Mouse (Mus musculus) liver, adult 2 months (tissue): ENCODE results near the gene Fam216a. TPM values are rescaled to one million over a fixed set of nuclear protein-coding genes. Genes with fewer than 3 reads are reported as not detected.
"Not testable (repeated sequence)": the region's sequence is repeated elsewhere in the genome, so short reads cannot be mapped to it uniquely, and the experiment has no call there.

Experiments
- DNase-seq: peaks from one replicate; pipeline ENCODE4 v3.0.0-alpha.2; 2011; ENCODE audit warnings: low read depth, low spot score; ENCODE audit errors: extremely low read depth
- H3K27ac ChIP-seq: fragments of 200-500 bp; replicated peaks from 2 replicates; pipeline ENCODE4 v1.5.1; 2012; ENCODE audit warnings: low read depth, mild to moderate bottlenecking, control low read depth, inconsistent platforms, low read length; ENCODE audit not compliant: insufficient read depth
- H3K27me3 ChIP-seq: fragments of 200-500 bp; 2 replicates; pipeline ENCODE4 v1.6.1; 2012; ENCODE audit warnings: mild to moderate bottlenecking, moderate library complexity, low read length, inconsistent platforms; ENCODE audit not compliant: control insufficient read depth, insufficient read depth
- H3K36me3 ChIP-seq: fragments of 200-500 bp; 2 replicates; pipeline ENCODE4 v1.6.1; 2012; ENCODE audit warnings: low read length, inconsistent platforms; ENCODE audit not compliant: control insufficient read depth, insufficient read depth
- H3K4me1 ChIP-seq: fragments of 200-500 bp; 2 replicates; pipeline ENCODE4 v1.6.1; 2011; ENCODE audit warnings: low read length; ENCODE audit not compliant: control insufficient read depth, insufficient read depth
- H3K4me3 ChIP-seq: fragments of 200-500 bp; 2 replicates; pipeline ENCODE4 v1.5.1; 2011; ENCODE audit warnings: low read depth, mild to moderate bottlenecking, control low read depth, low read length, moderate library complexity; ENCODE audit not compliant: insufficient read depth
- H3K79me2 ChIP-seq: fragments of 200-500 bp; 2 replicates; pipeline ENCODE4 v1.6.1; 2012; ENCODE audit warnings: inconsistent platforms, mild to moderate bottlenecking, low read length, moderate library complexity; ENCODE audit not compliant: control insufficient read depth, insufficient read depth
- H3K9ac ChIP-seq: fragments of 200-500 bp; 2 replicates; pipeline ENCODE4 v1.6.1; 2012; ENCODE audit warnings: low read depth, mild to moderate bottlenecking, control low read depth, inconsistent platforms, low read length
- CTCF ChIP-seq: fragments of 200-500 bp; IDR thresholded peaks from 2 replicates; pipeline ENCODE4 v1.5.1; 2011; ENCODE audit warnings: low read depth, low read length, control low read depth
- POLR2A ChIP-seq: fragments of 200-500 bp; IDR thresholded peaks from 2 replicates; pipeline ENCODE4 v1.6.1; 2011; ENCODE audit warnings: low read length, control low read depth; ENCODE audit not compliant: insufficient read depth; ENCODE audit errors: extremely low read depth
- WGBS: fragments of 180-500 bp; shearing (Covaris S2); methylation state at CpG from one replicate; pipeline ENCODE4 v1.1.7; 2018; 5-methylcytosine and 5-hydroxymethylcytosine counted together
- polyA plus RNA-seq: library from polyadenylated mRNA; depleted of rRNA; stranded (reverse); fragments of >200 nt; gene quantifications from 2 replicates; pipeline ENCODE4 v1.2.3, GENCODE M21; 2012
- total RNA-seq: library from RNA; depleted of rRNA; stranded (reverse); fragments of >200 nt; gene quantifications from 2 replicates; pipeline ENCODE4 v1.2.3, GENCODE M21; 2014

Fam216a gene
- total and polyA plus RNA-seq, 2 experiments, result 3.4 to 4.2 TPM

DNA sequence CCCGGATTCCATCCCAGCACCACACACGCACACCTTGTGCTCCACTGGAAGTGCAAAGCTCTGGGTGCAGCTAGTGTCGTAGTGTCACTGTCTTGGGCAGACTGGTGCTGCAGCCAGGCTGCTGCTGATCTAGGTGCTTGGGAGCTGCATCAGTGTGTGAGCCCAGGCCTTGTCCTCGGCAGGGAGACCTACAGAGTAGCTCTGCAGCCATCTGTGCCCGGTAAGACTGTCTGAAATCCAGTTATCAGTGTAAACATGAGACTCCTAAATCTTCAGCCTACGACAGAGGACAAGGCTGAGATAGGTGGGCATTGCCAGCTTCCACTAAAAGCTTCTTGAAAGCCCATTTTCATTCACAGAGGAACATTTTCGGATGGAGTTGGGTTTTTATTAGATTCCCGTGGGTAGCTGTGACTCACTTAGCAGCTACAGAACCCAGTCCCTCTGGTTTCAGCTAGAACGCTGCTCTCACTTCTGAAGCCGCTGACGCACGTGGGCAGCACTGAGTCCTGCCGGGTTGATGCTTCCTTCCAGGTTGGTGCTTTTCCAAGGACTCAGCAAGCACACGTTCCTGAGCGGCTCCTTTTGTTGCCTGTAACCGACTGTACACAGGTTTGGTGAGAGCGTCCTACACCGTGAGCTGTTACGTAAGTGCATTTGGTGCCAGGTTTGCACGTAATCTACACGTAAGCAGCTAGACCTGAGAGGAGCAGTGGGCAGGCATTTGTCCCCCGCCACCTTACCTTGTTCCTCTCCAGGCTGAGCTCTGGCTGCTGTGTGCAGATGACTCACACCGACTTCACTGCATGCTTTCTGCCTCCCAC is 47.3 kb downstream of the Fam216a start:
- TF ChIP-seq CTCF (no peak), POLR2A (no peak)
- DNase-seq, result peak; percentile 72
- Histone ChIP-seq H3K27ac (no peak overlapping the region), H3K27me3 (no peaks in the 10 kb centered on the region), H3K4me3 (no peak overlapping the region), H3K36me3 (peaks cover 13% of the 10 kb centered on the region), H3K9ac (no peak overlapping the region), H3K79me2 (no peaks in the 10 kb centered on the region), H3K4me1 (no peaks in the 10 kb centered on the region)
- WGBS, result 79% methylated on average over 23 of the region's 23 CpGs

DNA sequence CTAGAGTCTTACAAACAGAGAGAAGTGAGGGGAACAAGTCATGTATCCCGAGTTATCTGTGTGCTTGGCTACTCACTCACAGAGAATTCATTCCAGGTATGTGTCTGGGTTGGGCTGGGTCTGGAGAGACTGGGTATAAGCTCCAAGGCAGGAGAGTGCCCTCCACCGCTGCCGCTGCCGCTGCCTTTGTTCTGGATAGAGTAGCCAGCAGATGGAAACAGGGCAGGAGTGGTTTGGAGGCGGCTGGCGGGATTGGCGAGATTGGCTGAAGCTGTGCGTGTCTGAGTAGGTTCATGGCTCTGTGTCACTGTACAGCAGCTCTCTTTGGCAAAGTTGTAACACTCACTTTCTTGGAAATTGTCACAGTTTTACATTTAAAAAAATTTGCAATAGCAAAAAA is 48.6 kb downstream of the Fam216a start:
- DNase-seq, result no peak
- H3K4me3 ChIP-seq, result no peak overlapping the region
- H3K4me1 ChIP-seq, result no peaks in the 10 kb centered on the region
- WGBS, result 71% methylated on average over 8 of the region's 8 CpGs
- H3K36me3 ChIP-seq, result peaks cover 13% of the 10 kb centered on the region
- H3K79me2 ChIP-seq, result no peaks in the 10 kb centered on the region
- H3K27me3 ChIP-seq, result no peaks in the 10 kb centered on the region
- TF ChIP-seq POLR2A, result no peak
- TF ChIP-seq CTCF, result no peak
- no peak overlapping the region for H3K27ac ChIP-seq
- no peak overlapping the region for H3K9ac ChIP-seq

GRCm38 (mm10) chr5:122320205-122320781 is 51.9 kb downstream of the Fam216a start:
- Histone ChIP-seq H3K4me1 (peaks cover 5% of the 10 kb centered on the region), H3K27me3 (no peaks in the 10 kb centered on the region), H3K36me3 (peaks cover 13% of the 10 kb centered on the region), H3K27ac (no peak overlapping the region; the same call in 1 of the 2 replicates), H3K4me3 (no peak overlapping the region), H3K79me2 (0 out of 2 replicates have a peak, but pooled peaks cover 3% of the 10 kb centered on the region), H3K9ac (no peak overlapping the region)
- DNase-seq, result peak; percentile 57
- TF ChIP-seq POLR2A (no peak), CTCF (no peak)
- 50% methylated on average over 12 of the region's 12 CpGs for WGBS

DNA sequence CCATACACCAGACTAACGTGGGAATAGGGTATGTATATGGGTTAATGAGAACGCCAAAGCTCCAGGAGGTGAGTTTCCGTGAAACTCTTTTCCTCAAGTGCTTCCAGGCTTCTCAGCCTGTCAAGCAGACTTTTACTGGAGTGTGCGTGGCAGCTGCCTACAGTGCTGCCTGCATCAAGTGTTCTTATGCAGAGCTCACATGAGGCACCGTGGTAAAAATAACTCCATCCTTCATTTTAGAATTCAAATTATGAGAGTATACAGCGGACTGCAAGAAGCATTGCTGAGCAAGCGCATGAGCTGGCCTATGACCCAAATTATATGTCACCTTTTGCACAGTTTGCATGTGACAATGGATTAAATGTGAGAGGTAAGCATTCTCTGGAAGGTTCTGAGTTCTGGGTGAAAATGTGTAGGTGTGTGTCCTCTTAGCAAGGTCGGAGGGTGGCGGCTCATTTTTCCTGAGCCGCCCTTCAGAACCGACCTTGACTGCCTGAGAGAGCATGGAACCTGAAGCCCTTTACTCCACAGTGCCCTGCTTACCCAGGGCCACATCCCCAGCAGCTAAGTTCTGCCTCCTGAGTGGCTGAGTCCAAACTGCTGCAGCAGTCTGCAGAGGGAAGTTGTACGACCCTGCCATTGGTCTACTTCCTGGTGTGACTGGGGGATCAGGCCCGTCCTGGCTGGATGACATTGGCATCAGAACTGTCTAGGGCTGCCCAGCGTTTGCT is 52.5 kb downstream of the Fam216a start:
- WGBS, result 59% methylated on average over 14 of the region's 14 CpGs
- Histone ChIP-seq H3K4me3 (no peak overlapping the region), H3K9ac (no peak overlapping the region), H3K36me3 (peaks cover 13% of the 10 kb centered on the region), H3K4me1 (peaks cover 8% of the 10 kb centered on the region), H3K27ac (no peak overlapping the region; the same call in 1 of the 2 replicates), H3K79me2 (0 out of 2 replicates have a peak, but pooled peaks cover 3% of the 10 kb centered on the region), H3K27me3 (no peaks in the 10 kb centered on the region)
- TF ChIP-seq POLR2A (no peak), CTCF (no peak)
- peak; percentile 54 for DNase-seq

GRCm38 (mm10) chr5:122318976-122319375 is 53.2 kb downstream of the Fam216a start:
- not testable (repeated sequence) for H3K9ac ChIP-seq, H3K27ac ChIP-seq, H3K79me2 ChIP-seq, DNase-seq, H3K27me3 ChIP-seq, H3K4me3 ChIP-seq
- H3K36me3 ChIP-seq, result peaks cover 13% of the 10 kb centered on the region
- WGBS, result 93% methylated on average over 3 of the region's 3 CpGs
- peaks cover 13% of the 10 kb centered on the region for H3K4me1 ChIP-seq
